Mouse (Mus musculus): ENCODE measurements at regions not wholly inside any gene's neighbourhood (a gene's known extent, or its start where the extent isn't known, plus 50 kb on each side); places are given as distances from the start of the nearest gene placed in this dataset.

DNA sequence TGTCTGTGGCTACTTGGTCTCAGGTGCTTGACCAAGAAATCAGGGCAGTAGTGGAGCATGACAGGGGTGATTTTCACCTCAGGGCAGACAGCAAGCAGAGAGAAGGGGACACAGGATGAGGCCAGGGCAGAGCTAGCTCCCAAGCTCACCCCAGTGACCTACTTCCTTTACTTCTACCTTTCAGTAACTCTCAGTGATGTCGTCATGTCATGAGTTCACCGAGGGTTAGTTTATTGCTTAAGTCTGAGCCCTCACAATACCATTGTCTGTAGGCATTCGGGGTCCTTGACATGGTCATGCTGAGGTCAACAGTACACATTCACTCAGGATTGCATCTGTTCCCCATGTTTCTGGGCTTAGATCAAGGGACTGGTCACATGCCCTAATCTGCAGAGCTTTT is 108.5 kb downstream of the Cxcl12 start:
- 72% methylated on average over 3 of the region's 3 CpGs for WGBS
- Histone ChIP-seq H3K27me3 (ENCODE audit: control insufficient read depth, insufficient read depth, low read length) (no peaks in the 10 kb centered on the region; the same call in 1 of the 2 replicates), H3K4me1 (ENCODE audit: control insufficient read depth, insufficient read depth, low read length) (peaks cover 15% of the 10 kb centered on the region), H3K36me3 (ENCODE audit: control insufficient read depth, insufficient read depth, low read length) (no peaks in the 10 kb centered on the region), H3K9ac (ENCODE audit: low read depth, low read length, severe bottlenecking) (no peak overlapping the region), H3K9me3 (ENCODE audit: control insufficient read depth, low read length) (no peaks in the 10 kb centered on the region), H3K4me2 (replicated peaks; ENCODE audit: low read depth, low read length, severe bottlenecking) (no peak overlapping the region), H3K4me3 (replicated peaks; ENCODE audit: low read length) (no peak overlapping the region), H3K27ac (replicated peaks; ENCODE audit: low read depth, low read length) (no peak overlapping the region)
- no peak for DNase-seq (ENCODE audit: low spot score)
- ATAC-seq (ENCODE audit: low FRiP score, low read depth) = no peak
- no peak for TF ChIP-seq POLR2A (IDR thresholded peaks at IDR 0.05; ENCODE audit: borderline replicate concordance, extremely low read depth, insufficient read depth, insufficient read length)

DNA sequence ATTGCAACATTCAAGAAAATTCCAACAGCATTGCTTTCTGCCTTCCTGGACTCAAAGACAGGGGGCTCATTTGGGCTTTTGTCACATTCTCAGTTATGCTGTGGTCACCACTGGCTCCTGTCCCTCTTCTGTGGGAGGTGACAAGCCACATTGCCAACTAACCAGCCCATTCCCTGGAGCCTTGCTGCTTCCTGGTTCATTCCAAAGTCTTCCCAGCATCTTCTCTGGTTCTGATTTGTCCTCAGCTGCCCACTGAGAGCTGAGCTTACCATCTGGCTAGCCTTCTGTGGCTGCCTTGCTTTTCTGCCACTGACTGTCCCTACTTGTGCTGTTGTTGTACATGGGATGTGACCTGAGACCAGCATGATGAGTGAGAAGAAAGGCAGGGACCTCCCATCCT is 111.0 kb downstream of the Cxcl12 start:
- H3K4me3 ChIP-seq (replicated peaks; ENCODE audit: low read length) = no peak overlapping the region
- ATAC-seq (ENCODE audit: low FRiP score, low read depth) = no peak
- no peak for TF ChIP-seq POLR2A (IDR thresholded peaks at IDR 0.05; ENCODE audit: borderline replicate concordance, extremely low read depth, insufficient read depth, insufficient read length)

DNA sequence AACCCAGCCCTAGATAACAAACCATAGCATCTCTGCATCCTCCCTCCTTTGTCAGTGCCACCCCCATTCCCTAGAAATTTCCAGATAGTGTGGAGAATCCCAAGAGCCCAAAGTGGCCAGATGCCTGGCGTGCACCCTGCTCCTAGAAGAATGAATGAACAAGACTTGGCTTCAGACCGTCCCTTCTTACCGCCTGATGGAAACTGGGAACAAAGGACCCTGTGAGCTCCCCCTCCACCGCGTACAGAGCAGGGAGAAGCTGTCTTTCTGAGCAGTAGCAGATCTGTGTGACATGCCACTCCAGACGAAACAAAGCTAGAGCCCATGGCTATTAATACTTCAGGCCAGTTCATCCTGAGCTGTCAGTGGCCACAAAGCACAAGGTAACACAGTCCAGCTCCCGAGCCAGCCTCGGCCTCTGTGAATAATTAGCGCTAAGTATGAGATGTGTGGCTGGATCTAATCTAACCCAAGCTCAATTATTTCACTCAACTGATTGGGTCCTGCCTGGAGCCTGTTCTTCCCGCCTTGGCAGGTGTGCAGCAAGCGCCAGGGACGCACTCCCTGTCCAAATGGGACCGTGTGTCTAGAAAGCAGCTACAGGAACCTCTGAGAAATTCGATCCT is 111.6 kb downstream of the Cxcl12 start:
- no peak overlapping the region for H3K4me2 ChIP-seq (replicated peaks; ENCODE audit: low read depth, low read length, severe bottlenecking)
- H3K27me3 ChIP-seq (ENCODE audit: control insufficient read depth, insufficient read depth, low read length) = no peaks in the 10 kb centered on the region; the same call in 1 of the 2 replicates
- no peaks in the 10 kb centered on the region for H3K9me3 ChIP-seq (ENCODE audit: control insufficient read depth, low read length)
- H3K4me1 ChIP-seq (ENCODE audit: control insufficient read depth, insufficient read depth, low read length) = peaks cover 4% of the 10 kb centered on the region; the same call in 1 of the 2 replicates
- DNase-seq (ENCODE audit: low spot score) (no peak), ATAC-seq (ENCODE audit: low FRiP score, low read depth) (no peak)
- TF ChIP-seq POLR2A (IDR thresholded peaks at IDR 0.05; ENCODE audit: borderline replicate concordance, extremely low read depth, insufficient read depth, insufficient read length) = no peak
- WGBS = 36% methylated on average over 14 of the region's 14 CpGs
- no peak overlapping the region for H3K4me3 ChIP-seq (replicated peaks; ENCODE audit: low read length)
- H3K36me3 ChIP-seq (ENCODE audit: control insufficient read depth, insufficient read depth, low read length) = no peaks in the 10 kb centered on the region
- H3K27ac ChIP-seq (replicated peaks; ENCODE audit: low read depth, low read length) = no peak overlapping the region
- H3K9ac ChIP-seq (ENCODE audit: low read depth, low read length, severe bottlenecking) = no peak overlapping the region

More for the DNA sequence above, 111.0 kb downstream of the Cxcl12 start:
- Histone ChIP-seq H3K4me2 (replicated peaks; ENCODE audit: low read depth, low read length, severe bottlenecking) (no peak overlapping the region), H3K27ac (replicated peaks; ENCODE audit: low read depth, low read length) (no peak overlapping the region), H3K9ac (ENCODE audit: low read depth, low read length, severe bottlenecking) (no peak overlapping the region), H3K4me1 (ENCODE audit: control insufficient read depth, insufficient read depth, low read length) (peaks cover 4% of the 10 kb centered on the region; the same call in 1 of the 2 replicates), H3K36me3 (ENCODE audit: control insufficient read depth, insufficient read depth, low read length) (no peaks in the 10 kb centered on the region), H3K9me3 (ENCODE audit: control insufficient read depth, low read length) (no peaks in the 10 kb centered on the region), H3K27me3 (ENCODE audit: control insufficient read depth, insufficient read depth, low read length) (no peaks in the 10 kb centered on the region; the same call in 1 of the 2 replicates)
- DNase-seq (ENCODE audit: low spot score) = no peak

DNA sequence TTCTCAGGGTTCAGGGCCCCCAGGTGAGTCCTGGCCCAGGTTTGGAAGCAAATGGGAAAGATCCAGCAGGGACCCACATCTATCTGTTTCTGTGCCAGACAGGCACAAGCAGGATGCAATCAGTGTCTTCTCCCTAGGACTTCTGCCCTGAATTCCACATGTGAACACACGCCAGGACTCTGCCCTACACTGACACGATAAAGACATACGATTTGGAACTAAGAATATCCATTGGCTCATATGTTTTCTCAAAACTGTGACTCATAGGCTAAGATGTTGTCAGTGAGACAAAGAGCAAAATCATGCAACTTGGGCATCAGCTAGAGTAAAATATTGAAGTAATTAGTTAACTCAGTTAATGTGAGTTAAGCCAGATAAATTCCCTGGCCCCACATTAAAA is 112.6 kb downstream of the Cxcl12 start:
- H3K36me3 ChIP-seq (ENCODE audit: control insufficient read depth, insufficient read depth, low read length) = no peaks in the 10 kb centered on the region
- H3K4me3 ChIP-seq (replicated peaks; ENCODE audit: low read length) = no peak overlapping the region
- no peak overlapping the region for H3K4me2 ChIP-seq (replicated peaks; ENCODE audit: low read depth, low read length, severe bottlenecking)
- H3K27ac ChIP-seq (replicated peaks; ENCODE audit: low read depth, low read length) = no peak overlapping the region
- peaks cover 4% of the 10 kb centered on the region; the same call in 1 of the 2 replicates for H3K4me1 ChIP-seq (ENCODE audit: control insufficient read depth, insufficient read depth, low read length)
- WGBS = 90% methylated on average over 3 of the region's 3 CpGs
- no peaks in the 10 kb centered on the region; the same call in 1 of the 2 replicates for H3K27me3 ChIP-seq (ENCODE audit: control insufficient read depth, insufficient read depth, low read length)
- no peak for DNase-seq (ENCODE audit: low spot score)
- H3K9me3 ChIP-seq (ENCODE audit: control insufficient read depth, low read length) = no peaks in the 10 kb centered on the region
- no peak overlapping the region for H3K9ac ChIP-seq (ENCODE audit: low read depth, low read length, severe bottlenecking)
- TF ChIP-seq POLR2A (IDR thresholded peaks at IDR 0.05; ENCODE audit: borderline replicate concordance, extremely low read depth, insufficient read depth, insufficient read length) = no peak
- no peak for ATAC-seq (ENCODE audit: low FRiP score, low read depth)

DNA sequence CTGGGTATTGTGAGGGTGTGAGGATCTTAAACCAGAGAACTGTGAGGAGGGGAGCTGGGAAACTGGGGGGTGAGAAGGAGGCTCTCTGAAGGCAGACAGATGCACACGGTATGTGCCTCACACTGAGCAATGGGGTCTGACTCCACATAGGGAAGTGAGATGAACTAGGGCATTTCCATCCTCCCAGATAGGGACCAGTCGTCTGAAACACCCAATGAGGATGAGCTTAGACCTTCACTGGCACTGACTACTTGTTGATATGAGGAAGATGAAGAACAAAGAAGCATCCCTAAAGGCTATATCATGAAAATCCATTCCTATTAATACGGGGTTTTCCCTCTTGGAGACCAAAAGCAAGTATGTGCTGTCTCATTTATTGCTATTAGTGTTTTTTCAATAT is 115.3 kb downstream of the Cxcl12 start:
- ATAC-seq (ENCODE audit: low FRiP score, low read depth) (no peak), DNase-seq (ENCODE audit: low spot score) (no peak)
- Histone ChIP-seq H3K36me3 (ENCODE audit: control insufficient read depth, insufficient read depth, low read length) (no peaks in the 10 kb centered on the region), H3K27ac (replicated peaks; ENCODE audit: low read depth, low read length) (no peak overlapping the region), H3K27me3 (ENCODE audit: control insufficient read depth, insufficient read depth, low read length) (no peaks in the 10 kb centered on the region; the same call in 1 of the 2 replicates), H3K9ac (ENCODE audit: low read depth, low read length, severe bottlenecking) (no peak overlapping the region), H3K4me3 (replicated peaks; ENCODE audit: low read length) (no peak overlapping the region), H3K9me3 (ENCODE audit: control insufficient read depth, low read length) (no peaks in the 10 kb centered on the region), H3K4me2 (replicated peaks; ENCODE audit: low read depth, low read length, severe bottlenecking) (no peak overlapping the region), H3K4me1 (ENCODE audit: control insufficient read depth, insufficient read depth, low read length) (peaks cover 4% of the 10 kb centered on the region; the same call in 1 of the 2 replicates)
- no peak for TF ChIP-seq POLR2A (IDR thresholded peaks at IDR 0.05; ENCODE audit: borderline replicate concordance, extremely low read depth, insufficient read depth, insufficient read length)
- WGBS = 74% methylated on average over 3 of the region's 3 CpGs

Measured in limb, embryonic 14.5 days (tissue).